Mouse (Mus musculus) liver, adult 2 months (tissue): ENCODE measurements at regions not wholly inside any gene's neighbourhood (a gene's known extent, or its start where the extent isn't known, plus 50 kb on each side); places are given as distances from the start of the nearest gene placed in this dataset.

ENCODE experiments used
- CTCF ChIP-seq: fragments of 200-500 bp; IDR thresholded peaks from 2 replicates; pipeline ENCODE4 v1.5.1; 2011; ENCODE audit warnings: low read depth, low read length, control low read depth
- POLR2A ChIP-seq: fragments of 200-500 bp; IDR thresholded peaks from 2 replicates; pipeline ENCODE4 v1.6.1; 2011; ENCODE audit warnings: low read length, control low read depth; ENCODE audit not compliant: insufficient read depth; ENCODE audit errors: extremely low read depth

- TF ChIP-seq POLR2A (no peak), CTCF (no peak)
Observed at GRCm38 (mm10) chr3:105307676-105308075, 144.5 kb upstream of the Kcnd3 start.
